Mouse (Mus musculus) heart, adult 2 months (tissue): ENCODE data around the gene Fgfr2. TPM values are rescaled to one million over a fixed set of nuclear protein-coding genes. Genes with fewer than 3 reads are reported as not detected.

Experiments used
- DNase-seq, 2 experiments: peaks; one replicate each; pipeline ENCODE4 v3.0.0; 2021
- H3K27ac ChIP-seq: fragments of 200-600 bp; 2 replicates; pipeline ENCODE4 v1.8.1; 2022
- H3K27me3 ChIP-seq: fragments of 200-500 bp; 2 replicates; pipeline ENCODE4 v1.6.1; 2012; ENCODE audit warnings: mild to moderate bottlenecking, low read length, inconsistent platforms, mixed read lengths; ENCODE audit not compliant: control insufficient read depth, insufficient read depth
- H3K36me3 ChIP-seq: fragments of 200-500 bp; 2 replicates; pipeline ENCODE4 v1.6.1; 2012; ENCODE audit warnings: low read length, inconsistent platforms; ENCODE audit not compliant: control insufficient read depth, insufficient read depth
- H3K4me1 ChIP-seq: fragments of 200-500 bp; 2 replicates; pipeline ENCODE4 v1.6.1; 2011; ENCODE audit warnings: low read length; ENCODE audit not compliant: control insufficient read depth, insufficient read depth
- H3K4me3 ChIP-seq: fragments of 200-600 bp; 2 replicates; pipeline ENCODE4 v1.8.1; 2022
- H3K79me2 ChIP-seq: fragments of 200-500 bp; replicated peaks from 2 replicates; pipeline ENCODE4 v1.6.1; 2012; ENCODE audit warnings: mild to moderate bottlenecking, inconsistent platforms, low read length, moderate library complexity, mixed read lengths; ENCODE audit not compliant: control insufficient read depth, insufficient read depth
- H3K9ac ChIP-seq: fragments of 200-500 bp; 2 replicates; pipeline ENCODE4 v1.6.1; 2012; ENCODE audit warnings: low read depth, mild to moderate bottlenecking, control low read depth, inconsistent platforms, low read length, mixed read lengths
- CTCF ChIP-seq: fragments of 200-600 bp; IDR thresholded peaks from 2 replicates; pipeline ENCODE4 v1.8.1; 2022; ENCODE audit warnings: antibody characterized with exemption, mild to moderate bottlenecking, moderate library complexity
- EP300 ChIP-seq: fragments of 200-500 bp; IDR thresholded peaks from 2 replicates; pipeline ENCODE4 v1.6.1; 2011; ENCODE audit warnings: low read depth, low read length, control low read depth; ENCODE audit not compliant: insufficient read depth
- POLR2A ChIP-seq: fragments of 200-500 bp; IDR thresholded peaks from 2 replicates; pipeline ENCODE4 v1.6.1; 2011; ENCODE audit warnings: mild to moderate bottlenecking, low read depth, low read length, control low read depth; ENCODE audit not compliant: insufficient read depth
- WGBS: fragments of 180-500 bp; shearing (Covaris S2); methylation state at CpG from one replicate; pipeline ENCODE4 v1.1.7; 2018; 5-methylcytosine and 5-hydroxymethylcytosine counted together
- intact Hi-C: fragments of 180-260 bp; cut with DNase I; formaldehyde crosslinking; loops from one replicate; pipeline ENCODE4 v1.15.1; 2025
- polyA plus RNA-seq: library from polyadenylated mRNA; depleted of rRNA; stranded (reverse); fragments of >200 nt; gene quantifications from 2 replicates; pipeline ENCODE4 v1.2.3, GENCODE M21; 2012
- total RNA-seq, 2 experiments: library from RNA; stranded (reverse); gene quantifications; 2 replicates each; pipeline ENCODE4 v1.2.3; 2021

Gene Fgfr2
- total and polyA plus RNA-seq, 3 experiments: 1.1 to 2.0 (median 1.3) TPM

- no peak overlapping the region for H3K27ac ChIP-seq
- peaks cover 41% of the 10 kb centered on the region for H3K27me3 ChIP-seq
- peaks cover 6% of the 10 kb centered on the region for H3K36me3 ChIP-seq
- no peak for TF ChIP-seq CTCF
- TF ChIP-seq POLR2A: no peak
- TF ChIP-seq EP300: no peak
- WGBS: 3% methylated on average over 37 of the region's 37 CpGs
- DNase-seq: peak; percentile 30 to 58
- no peak overlapping the region for H3K9ac ChIP-seq
- intact Hi-C loops: loop anchor here (1.0 kb wide), 1 partner anchor 12 kb away; no protein-coding TSS in a partner anchor
- H3K79me2 ChIP-seq: no peaks in the 10 kb centered on the region
- no peak overlapping the region for H3K4me3 ChIP-seq
- H3K4me1 ChIP-seq: peaks cover 4% of the 10 kb centered on the region
These were observed 1566.4 kb downstream of the Fgfr2 start for GRCm38 (mm10) chr7:131556541-131557271.

GRCm38 (mm10) chr7:131556116-131556515 is 1567.0 kb downstream of the Fgfr2 start:
- no peak for DNase-seq
- Histone ChIP-seq H3K27ac (no peak overlapping the region), H3K4me3 (peak overlapping the region; percentile 22), H3K36me3 (peaks cover 3% of the 10 kb centered on the region), H3K79me2 (no peaks in the 10 kb centered on the region), H3K9ac (no peak overlapping the region), H3K4me1 (peaks cover 3% of the 10 kb centered on the region), H3K27me3 (peaks cover 45% of the 10 kb centered on the region)
- intact Hi-C loops: loop anchor here (1.0 kb wide), 1 partner anchor 12 kb away; no protein-coding TSS in a partner anchor
- no peak for TF ChIP-seq CTCF
- 5% methylated on average over 9 of the region's 9 CpGs for WGBS

- Histone ChIP-seq H3K4me1 (peaks cover 2% of the 10 kb centered on the region; the same call in 1 of the 2 replicates), H3K9ac (no peak overlapping the region), H3K36me3 (no peaks in the 10 kb centered on the region), H3K4me3 (peak overlapping the region; percentile 22), H3K27me3 (peaks cover 48% of the 10 kb centered on the region), H3K79me2 (no peaks in the 10 kb centered on the region), H3K27ac (no peak overlapping the region)
- TF ChIP-seq EP300 (no peak), CTCF (peak; percentile 21; the same call in 1 of the 2 replicates), POLR2A (no peak)
- peak; percentile 40 to 66 for DNase-seq
- 2% methylated on average over 68 of the region's 68 CpGs for WGBS
- intact Hi-C loops: loop anchor here (1.0 kb wide), 1 partner anchor 11 kb away; no protein-coding TSS in a partner anchor
These were observed 1567.7 kb downstream of the Fgfr2 start for GRCm38 (mm10) chr7:131555301-131556081.

- intact Hi-C loops: no loop called here
- Histone ChIP-seq H3K27me3 (peaks cover 50% of the 10 kb centered on the region), H3K27ac (no peak overlapping the region), H3K79me2 (no peaks in the 10 kb centered on the region), H3K36me3 (no peaks in the 10 kb centered on the region), H3K4me3 (peak overlapping the region; percentile 36), H3K9ac (no peak overlapping the region), H3K4me1 (peaks cover 2% of the 10 kb centered on the region; the same call in 1 of the 2 replicates)
- TF ChIP-seq CTCF (no peak), EP300 (no peak), POLR2A (no peak)
- peak; percentile 9 to 42 for DNase-seq
- WGBS: 2% methylated on average over 45 of the region's 45 CpGs
These were observed 1568.6 kb downstream of the Fgfr2 start for GRCm38 (mm10) chr7:131554341-131555180.

- TF ChIP-seq CTCF (no peak), EP300 (no peak)
- peak overlapping the region; percentile 36 for H3K4me3 ChIP-seq
- H3K27ac ChIP-seq: no peak overlapping the region
- peak; percentile 45 to 54 for DNase-seq
- peaks cover 2% of the 10 kb centered on the region; the same call in 1 of the 2 replicates for H3K4me1 ChIP-seq
- no peaks in the 10 kb centered on the region for H3K79me2 ChIP-seq
- WGBS: 1% methylated on average over 39 of the region's 39 CpGs
- peaks cover 52% of the 10 kb centered on the region for H3K27me3 ChIP-seq
- H3K36me3 ChIP-seq: no peaks in the 10 kb centered on the region
- H3K9ac ChIP-seq: no peak overlapping the region
- intact Hi-C loops: no loop called here
These were observed 1569.4 kb downstream of the Fgfr2 start for GRCm38 (mm10) chr7:131553771-131554175.
